9 mouse cellular contexts compared by ENCODE assay signal in genomic region chr1:171320151-171320550, GRCm38 (mm10). TPM values are rescaled to one million over a fixed set of nuclear protein-coding genes. Genes with fewer than 3 reads are reported as not detected.
A peak's percentile ranks its signal among the peaks of the same experiment; 100 is the strongest.
DNase-seq lines count a peak whose midpoint lies in the region; ATAC-seq and TF ChIP-seq lines count a peak whose summit lies in the region.
"Had no signal": no experiment of that assay in that cellular context is flagged by ENCODE, and none has a peak within 500 bp of the region (broad histone marks: within the 10 kb centered on the region; RNA-seq: fewer than 3 reads in every experiment).

No protein-coding gene starts in this region.

- no peak overlapping the region for H3K9ac ChIP-seq in heart, adult 2 months (ENCODE audit: low read depth, low read length)
- H3K9ac ChIP-seq in lung, embryonic 14.5 days = no peak overlapping the region
- H3K9ac ChIP-seq in heart, postnatal 0 days (replicated peaks; ENCODE audit: low read depth, low read length) = no peak overlapping the region; the same call in 1 of the 2 replicates
- H3K9ac ChIP-seq in stomach, embryonic 15.5 days = no peak overlapping the region

- no peaks in the 10 kb centered on the region for H3K27me3 ChIP-seq in heart, adult 2 months (ENCODE audit: control insufficient read depth, insufficient read depth, low read length)
- no peaks in the 10 kb centered on the region for H3K27me3 ChIP-seq in lung, embryonic 14.5 days (ENCODE audit: insufficient read depth, low read length)
- no peaks in the 10 kb centered on the region for H3K27me3 ChIP-seq in heart, postnatal 0 days (ENCODE audit: control insufficient read depth, insufficient read depth, low read length)
- no peaks in the 10 kb centered on the region for H3K27me3 ChIP-seq in stomach, embryonic 15.5 days (replicated peaks)

- no peaks in the 10 kb centered on the region for H3K79me2 ChIP-seq in heart, adult 2 months (replicated peaks; ENCODE audit: control insufficient read depth, insufficient read depth, low read length)

- H3K4me3 ChIP-seq in heart, adult 2 months = no peak overlapping the region
- no peak overlapping the region for H3K4me3 ChIP-seq in lung, embryonic 14.5 days (ENCODE audit: low read depth, low read length)
- H3K4me3 ChIP-seq in heart, postnatal 0 days (ENCODE audit: low read depth, low read length) = peak overlapping the region; percentile 23
- peak overlapping the region; percentile 5; the same call in 1 of the 2 replicates for H3K4me3 ChIP-seq in stomach, embryonic 15.5 days (replicated peaks)

- DNase-seq in heart, adult 2 months = no peak
- DNase-seq in heart, postnatal 25 days (ENCODE audit: low spot score) = no peak
- no peak for DNase-seq in lung, embryonic 14.5 days
- DNase-seq in lung, postnatal 4 days = no peak
- DNase-seq in heart, postnatal 0 days (ENCODE audit: low spot score) = no peak
- DNase-seq in ovary, postnatal 10 days (ENCODE audit: low spot score) = no peak
- no peak for DNase-seq in urinary bladder, postnatal 10 days (ENCODE audit: low spot score)

- TF ChIP-seq POLR2A in heart, adult 2 months (IDR thresholded peaks at IDR 0.05; ENCODE audit: insufficient read depth, low read depth, low read length) = 0 out of 2 replicates have a peak, but pooled peaks have one; percentile 14

- no peaks in the 10 kb centered on the region for H3K36me3 ChIP-seq in heart, adult 2 months (ENCODE audit: control insufficient read depth, insufficient read depth, low read length)
- H3K36me3 ChIP-seq in lung, embryonic 14.5 days (ENCODE audit: insufficient read depth) = 0 out of 2 replicates have a peak, but pooled peaks cover 5% of the 10 kb centered on the region
- H3K36me3 ChIP-seq in heart, postnatal 0 days (replicated peaks; ENCODE audit: control insufficient read depth, insufficient read depth, low read length) = 0 out of 2 replicates have a peak, but pooled peaks cover 4% of the 10 kb centered on the region
- H3K36me3 ChIP-seq in stomach, embryonic 15.5 days = no peaks in the 10 kb centered on the region

- no peak for TF ChIP-seq CTCF in heart, adult 2 months (IDR thresholded peaks at IDR 0.05)
- no peak for TF ChIP-seq CTCF in lung, embryonic 14.5 days (IDR thresholded peaks at IDR 0.05; ENCODE audit: low read depth)
- TF ChIP-seq CTCF in heart, postnatal 0 days (IDR thresholded peaks at IDR 0.05; ENCODE audit: low read depth) = no peak

- ATAC-seq in lung, embryonic 14.5 days (ENCODE audit: insufficient read depth) = no peak
- ATAC-seq in heart, postnatal 0 days (ENCODE audit: insufficient read depth, low read depth) = no peak
- ATAC-seq in stomach, embryonic 15.5 days (ENCODE audit: insufficient read depth, low FRiP score, low read depth) = no peak
- ATAC-seq: forebrain, embryonic 14.5 days had no signal

- no peaks in the 10 kb centered on the region for H3K9me3 ChIP-seq in lung, embryonic 14.5 days (ENCODE audit: low read depth, low read length)
- no peaks in the 10 kb centered on the region for H3K9me3 ChIP-seq in heart, postnatal 0 days (replicated peaks; ENCODE audit: control insufficient read depth, low read length)
- no peaks in the 10 kb centered on the region for H3K9me3 ChIP-seq in stomach, embryonic 15.5 days

- intact Hi-C loops in heart, adult 2 months (cut with DNase I) = loop anchor here (5.0 kb wide), 1 partner anchor 247 kb away; no protein-coding TSS in a partner anchor
- intact Hi-C loops in heart, postnatal 25 days (cut with DNase I) = no loop called here

- H3K4me2 ChIP-seq in lung, embryonic 14.5 days = peak overlapping the region; percentile 29; the same call in 1 of the 2 replicates
- peak overlapping the region; percentile 51 for H3K4me2 ChIP-seq in heart, postnatal 0 days (ENCODE audit: low read depth, low read length)
- H3K4me2 ChIP-seq in stomach, embryonic 15.5 days = peak overlapping the region; percentile 19; the same call in 1 of the 2 replicates

- H3K4me1 ChIP-seq in heart, adult 2 months (ENCODE audit: control insufficient read depth, insufficient read depth, low read length) = no peaks in the 10 kb centered on the region
- H3K4me1 ChIP-seq in lung, embryonic 14.5 days (ENCODE audit: insufficient read depth) = no peaks in the 10 kb centered on the region
- H3K4me1 ChIP-seq in heart, postnatal 0 days (ENCODE audit: control insufficient read depth, insufficient read depth) = no peaks in the 10 kb centered on the region
- no peaks in the 10 kb centered on the region for H3K4me1 ChIP-seq in stomach, embryonic 15.5 days

- no peak for TF ChIP-seq EP300 in heart, adult 2 months (IDR thresholded peaks at IDR 0.05; ENCODE audit: insufficient read depth, low read depth, low read length)
- TF ChIP-seq EP300 in heart, postnatal 0 days (IDR thresholded peaks at IDR 0.05; ENCODE audit: low read depth) = no peak

- WGBS in heart, adult 2 months = 21% methylated on average over 5 of the region's 5 CpGs
- 19% methylated on average over 5 of the region's 5 CpGs for WGBS in lung, embryonic 14.5 days
- WGBS in heart, postnatal 0 days = 15% methylated on average over 5 of the region's 5 CpGs
- 36% methylated on average over 5 of the region's 5 CpGs for WGBS in stomach, embryonic 15.5 days

- H3K27ac ChIP-seq in heart, adult 2 months = no peak overlapping the region
- H3K27ac ChIP-seq in lung, embryonic 14.5 days (ENCODE audit: low read depth) = no peak overlapping the region
- H3K27ac ChIP-seq in heart, postnatal 0 days (ENCODE audit: low read depth) = no peak overlapping the region
- no peak overlapping the region for H3K27ac ChIP-seq in stomach, embryonic 15.5 days

RNA-seq across cellular contexts. Expression of gene Dedd, which starts 8.8 kb away (rescaled TPM):
- total RNA-seq in heart, adult 2 months (2021) = 10 to 100 TPM; 20.8 to 22.9 TPM
- 28.8 and 33.0 TPM in 2 replicates for polyA plus RNA-seq in heart, adult 2 months (2012; rRNA removed)
- total RNA-seq in heart, postnatal 25 days (2021) = 10 to 100 TPM; 21.9 to 22.2 TPM
- polyA plus RNA-seq in lung, embryonic 14.5 days (2014; fragmentation: Nextera tagmentation; extraction: Ambion mirVana) = 48.8 and 48.9 TPM in 2 replicates
- 20.8 and 27.1 TPM in 2 replicates for total RNA-seq in heart, postnatal 0 days (2014; rRNA removed; ENCODE audit: low replicate concordance)
- 30.0 and 31.7 TPM in 2 replicates for polyA plus RNA-seq in heart, postnatal 0 days (2015; fragmentation: Nextera tagmentation; extraction: Ambion mirVana)
- 43.1 and 44.7 TPM in 2 replicates for polyA plus RNA-seq in stomach, embryonic 15.5 days (2015; fragmentation: Nextera tagmentation; extraction: Ambion mirVana)

RNA-seq across cellular contexts. Expression of gene Nit1, which starts 25.3 kb away (rescaled TPM):
- total RNA-seq in heart, adult 2 months (2021) = 10 to 100 TPM; 25.9 to 32.7 TPM
- 40.1 and 41.3 TPM in 2 replicates for polyA plus RNA-seq in heart, adult 2 months (2012; rRNA removed)
- total RNA-seq in heart, postnatal 25 days (2021) = 10 to 100 TPM; 26.1 to 29.9 TPM
- polyA plus RNA-seq in lung, embryonic 14.5 days (2014; fragmentation: Nextera tagmentation; extraction: Ambion mirVana) = 27.5 and 30.1 TPM in 2 replicates
- total RNA-seq in heart, postnatal 0 days (2014; rRNA removed; ENCODE audit: low replicate concordance) = 39.6 and 41.5 TPM in 2 replicates
- polyA plus RNA-seq in heart, postnatal 0 days (2015; fragmentation: Nextera tagmentation; extraction: Ambion mirVana) = 31.4 and 35.2 TPM in 2 replicates
- polyA plus RNA-seq in stomach, embryonic 15.5 days (2015; fragmentation: Nextera tagmentation; extraction: Ambion mirVana) = 42.0 and 46.4 TPM in 2 replicates

RNA-seq across cellular contexts. Expression of gene Pfdn2, which starts 25.3 kb away (rescaled TPM):
- 10 to 100 TPM; 68.3 to 97.4 TPM for total RNA-seq in heart, adult 2 months (2021)
- 25.4 and 29.8 TPM in 2 replicates for polyA plus RNA-seq in heart, adult 2 months (2012; rRNA removed)
- total RNA-seq in heart, postnatal 25 days (2021) = 10 to 100 TPM; 74.3 to 84.4 TPM
- 40.0 and 44.5 TPM in 2 replicates for polyA plus RNA-seq in lung, embryonic 14.5 days (2014; fragmentation: Nextera tagmentation; extraction: Ambion mirVana)
- 9.3 and 9.7 TPM in 2 replicates for total RNA-seq in heart, postnatal 0 days (2014; rRNA removed; ENCODE audit: low replicate concordance)
- 81.8 and 94.7 TPM in 2 replicates for polyA plus RNA-seq in heart, postnatal 0 days (2015; fragmentation: Nextera tagmentation; extraction: Ambion mirVana)
- 97.2 and 99.5 TPM in 2 replicates for polyA plus RNA-seq in stomach, embryonic 15.5 days (2015; fragmentation: Nextera tagmentation; extraction: Ambion mirVana)

RNA-seq across cellular contexts. Expression of gene Ufc1, which starts 25.3 kb away (rescaled TPM):
- 10 to 100 TPM; 80.5 to 93.5 TPM for total RNA-seq in heart, adult 2 months (2021)
- polyA plus RNA-seq in heart, adult 2 months (2012; rRNA removed) = 29.7 and 37.7 TPM in 2 replicates
- total RNA-seq in heart, postnatal 25 days (2021) = 10 to 100 TPM; 80.7 to 81.5 TPM
- 107 and 108 TPM in 2 replicates for polyA plus RNA-seq in lung, embryonic 14.5 days (2014; fragmentation: Nextera tagmentation; extraction: Ambion mirVana)
- total RNA-seq in heart, postnatal 0 days (2014; rRNA removed; ENCODE audit: low replicate concordance) = 74.9 and 140 TPM in 2 replicates
- polyA plus RNA-seq in heart, postnatal 0 days (2015; fragmentation: Nextera tagmentation; extraction: Ambion mirVana) = 109 and 113 TPM in 2 replicates
- 94.9 and 115 TPM in 2 replicates for polyA plus RNA-seq in stomach, embryonic 15.5 days (2015; fragmentation: Nextera tagmentation; extraction: Ambion mirVana)

RNA-seq across cellular contexts. Expression of gene Usp21, which starts 32.4 kb away (rescaled TPM):
- 10 to 100 TPM; 19.9 to 20.1 TPM for total RNA-seq in heart, adult 2 months (2021)
- 31.7 and 37.9 TPM in 2 replicates for polyA plus RNA-seq in heart, adult 2 months (2012; rRNA removed)
- total RNA-seq in heart, postnatal 25 days (2021) = 10 to 100 TPM; 19.7 to 21.3 TPM
- 73.9 and 86.0 TPM in 2 replicates for polyA plus RNA-seq in lung, embryonic 14.5 days (2014; fragmentation: Nextera tagmentation; extraction: Ambion mirVana)
- total RNA-seq in heart, postnatal 0 days (2014; rRNA removed; ENCODE audit: low replicate concordance) = 20.0 and 27.3 TPM in 2 replicates
- polyA plus RNA-seq in heart, postnatal 0 days (2015; fragmentation: Nextera tagmentation; extraction: Ambion mirVana) = 30.6 and 32.3 TPM in 2 replicates
- 67.8 and 69.8 TPM in 2 replicates for polyA plus RNA-seq in stomach, embryonic 15.5 days (2015; fragmentation: Nextera tagmentation; extraction: Ambion mirVana)

Comparison
In these comparisons a context has a peak if more than half of its experiments do, and no peak if none do; other contexts are left out.
1. H3K4me3 ChIP-seq: peak in heart, postnatal 0 days (single experiment) and stomach, embryonic 15.5 days (single experiment); none in heart, adult 2 months (single experiment) and lung, embryonic 14.5 days (single experiment).
2. Peak in every context shown above with its lines, with median percentiles within 50 percentile points of each other: H3K4me2 ChIP-seq.